Mouse (Mus musculus) liver, embryonic 13.5 days (tissue): ENCODE measurements around the gene Gm10354. TPM values are rescaled to one million over a fixed set of nuclear protein-coding genes. Genes with fewer than 3 reads are reported as not detected.
"Not testable (repeated sequence)": the region's sequence is repeated elsewhere in the genome, so short reads cannot be mapped to it uniquely, and the experiment has no call there.

Experiments
- ATAC-seq: fragments of 200-750 bp; cut with Nextera tagmentation; 2 replicates; pipeline ENCODE4 v1.8.0; 2017; ENCODE audit warnings: low read depth, mild to moderate bottlenecking, moderate number of reproducible peaks, moderate library complexity
- DNase-seq: peaks from one replicate; pipeline ENCODE4 v3.0.0; 2022
- H3K27ac ChIP-seq: fragments of 300-500 bp; sonication (generic); 2 replicates; pipeline ENCODE4 v1.5.1; 2015; ENCODE audit warnings: moderate library complexity, mild to moderate bottlenecking, inconsistent platforms
- H3K27me3 ChIP-seq: fragments of 300-500 bp; sonication (generic); 2 replicates; pipeline ENCODE4 v1.6.1; 2015; ENCODE audit warnings: mild to moderate bottlenecking, inconsistent platforms
- H3K36me3 ChIP-seq: fragments of 300-500 bp; sonication (generic); 2 replicates; pipeline ENCODE4 v1.6.1; 2015; ENCODE audit warnings: mild to moderate bottlenecking, inconsistent platforms
- H3K4me1 ChIP-seq: fragments of 300-500 bp; sonication (generic); replicated peaks from 2 replicates; pipeline ENCODE4 v1.6.1; 2015; ENCODE audit warnings: inconsistent platforms
- H3K4me2 ChIP-seq: fragments of 300-500 bp; sonication (generic); 2 replicates; pipeline ENCODE4 v1.6.1; 2015; ENCODE audit warnings: inconsistent platforms, mild to moderate bottlenecking, moderate library complexity
- H3K4me3 ChIP-seq: fragments of 300-500 bp; sonication (generic); replicated peaks from 2 replicates; pipeline ENCODE4 v1.5.1; 2015; ENCODE audit warnings: mild to moderate bottlenecking, inconsistent platforms
- H3K9ac ChIP-seq: fragments of 300-500 bp; sonication (generic); 2 replicates; pipeline ENCODE4 v1.6.1; 2015; ENCODE audit warnings: mild to moderate bottlenecking, inconsistent platforms
- H3K9me3 ChIP-seq: fragments of 300-500 bp; sonication (generic); replicated peaks from 2 replicates; pipeline ENCODE4 v1.6.1; 2016; ENCODE audit warnings: inconsistent platforms
- WGBS: fragments of 180-500 bp; shearing (Covaris S2); methylation state at CpG from one replicate; pipeline ENCODE4 v1.1.7; 2015; ENCODE audit not compliant: insufficient replicate concordance; 5-methylcytosine and 5-hydroxymethylcytosine counted together
- polyA plus RNA-seq: library from polyadenylated mRNA; unstranded; fragments of >200 nt; fragmentation: Nextera tagmentation; extraction: Ambion mirVana; gene quantifications from 2 replicates; pipeline ENCODE4 v1.2.1, GENCODE M21; 2015

Gene Gm10354
- polyA plus RNA-seq, 1 experiment from 2014 or later: not detected

- 53% methylated on average over 7 of the region's 7 CpGs for WGBS
- H3K4me3 ChIP-seq, ATAC-seq, H3K9me3 ChIP-seq, H3K9ac ChIP-seq, H3K36me3 ChIP-seq, DNase-seq, H3K4me2 ChIP-seq, H3K4me1 ChIP-seq, H3K27ac ChIP-seq, H3K27me3 ChIP-seq: not testable (repeated sequence)
Measured at GRCm38 (mm10) chr5:14951822-14952221, 26.9 kb downstream of the Gm10354 start.

DNA sequence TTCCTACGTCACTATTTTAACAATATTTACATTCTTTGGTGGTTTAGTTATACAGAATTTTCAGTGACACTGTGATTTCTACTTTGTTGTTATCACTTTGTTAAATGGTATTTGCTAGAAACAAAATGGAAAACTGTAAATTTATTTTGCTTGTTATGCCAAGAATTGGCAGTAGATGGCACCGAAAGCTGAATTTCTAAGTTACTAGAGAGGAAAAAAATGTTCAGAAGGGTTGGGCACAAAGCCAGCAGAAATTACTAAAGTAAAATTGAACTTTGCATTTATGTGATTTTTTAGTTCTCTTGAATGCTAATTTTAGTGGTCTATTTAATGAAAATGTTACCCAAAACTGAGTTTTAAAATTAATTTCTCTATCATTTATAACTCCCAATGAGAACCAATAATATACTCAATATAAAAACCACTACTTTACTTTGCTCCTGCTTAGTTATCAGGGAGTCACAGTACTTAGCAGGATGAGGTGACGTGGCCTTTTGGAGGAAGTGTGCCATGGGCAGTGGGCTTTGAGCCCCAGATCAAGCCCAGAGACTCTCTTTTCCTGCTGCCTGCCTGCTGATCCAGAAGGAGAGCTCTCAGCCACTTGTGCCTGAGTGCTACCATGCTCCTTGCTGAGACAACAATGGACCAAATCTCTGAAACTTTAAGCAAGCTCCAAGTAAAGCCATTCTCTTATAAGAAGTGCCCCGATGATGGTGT lies 31.1 kb downstream of the Gm10354 start:
- H3K4me3 ChIP-seq, ATAC-seq, H3K27me3 ChIP-seq, H3K4me1 ChIP-seq, H3K36me3 ChIP-seq, H3K27ac ChIP-seq, H3K9me3 ChIP-seq, H3K9ac ChIP-seq, H3K4me2 ChIP-seq, DNase-seq: not testable (repeated sequence)
- WGBS: 41% methylated on average over 4 of the region's 4 CpGs

DNA sequence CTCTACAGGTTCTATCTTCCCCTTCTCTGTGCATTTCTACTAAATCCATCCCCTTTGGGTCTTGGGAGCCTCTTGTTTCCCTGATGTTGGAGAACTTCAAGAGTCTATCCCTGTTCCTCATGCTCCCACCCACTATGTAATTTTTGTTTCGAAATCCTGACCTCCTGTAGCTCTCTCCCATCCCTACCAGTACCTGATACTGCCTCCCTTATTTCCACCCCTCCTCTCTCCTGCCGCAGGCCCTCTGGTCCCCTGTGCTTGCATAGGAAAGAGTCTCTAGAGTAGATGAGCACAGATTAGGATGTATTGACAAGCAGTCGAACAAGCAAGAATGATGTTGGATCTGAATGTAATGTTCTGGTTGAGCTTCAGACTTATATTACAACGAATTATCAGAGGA lies 33.2 kb downstream of the Gm10354 start:
- H3K4me2 ChIP-seq, H3K9me3 ChIP-seq, H3K27me3 ChIP-seq, ATAC-seq, H3K4me1 ChIP-seq, H3K9ac ChIP-seq, H3K4me3 ChIP-seq, DNase-seq, H3K36me3 ChIP-seq, H3K27ac ChIP-seq: not testable (repeated sequence)
- 44% methylated on average over 4 of the region's 4 CpGs for WGBS

- ATAC-seq, H3K4me2 ChIP-seq, H3K27me3 ChIP-seq, DNase-seq, H3K36me3 ChIP-seq, H3K9ac ChIP-seq, H3K9me3 ChIP-seq, H3K4me1 ChIP-seq, H3K4me3 ChIP-seq, H3K27ac ChIP-seq: not testable (repeated sequence)
- 67% methylated on average over 1 of the region's 1 CpGs for WGBS
Measured at GRCm38 (mm10) chr5:14941043-14941442, 37.7 kb downstream of the Gm10354 start.

DNA sequence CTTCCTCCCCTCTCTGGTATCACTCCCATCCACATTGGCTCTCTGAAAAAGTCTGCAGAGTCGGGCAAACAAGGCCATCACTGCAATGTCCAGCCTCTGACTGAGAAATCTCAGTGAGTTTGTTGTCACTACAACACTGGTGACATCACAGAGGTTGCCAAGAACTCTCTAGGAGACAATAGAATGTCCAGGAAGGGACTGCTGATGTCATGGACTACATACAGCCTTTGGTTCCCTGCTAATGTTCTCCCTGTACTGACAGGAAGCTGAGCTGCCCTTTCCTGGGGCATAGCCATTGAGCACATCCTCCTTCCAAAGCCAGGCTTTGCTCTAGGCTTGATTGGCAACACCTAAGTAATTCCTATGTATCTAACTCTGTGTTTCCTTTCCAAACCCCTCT lies 40.4 kb downstream of the Gm10354 start, which contains the start of gene Speer4e:
Gene Speer4e, minus strand, starts transcription at position 101 of the 400 bp plus-strand sequence.
- H3K4me2 ChIP-seq, H3K27ac ChIP-seq, ATAC-seq, H3K4me3 ChIP-seq, H3K27me3 ChIP-seq, DNase-seq, H3K4me1 ChIP-seq, H3K36me3 ChIP-seq, H3K9ac ChIP-seq, H3K9me3 ChIP-seq: not testable (repeated sequence)
- WGBS: 22% methylated on average over 1 of the region's 1 CpGs

- not testable (repeated sequence) for H3K27me3 ChIP-seq, H3K4me1 ChIP-seq, H3K4me3 ChIP-seq, H3K9me3 ChIP-seq, H3K36me3 ChIP-seq, H3K4me2 ChIP-seq, ATAC-seq, DNase-seq, H3K9ac ChIP-seq, H3K27ac ChIP-seq
- WGBS: 47% methylated on average over 5 of the region's 6 CpGs
Measured at GRCm38 (mm10) chr5:14933721-14934120, 45.0 kb downstream of the Gm10354 start.

DNA sequence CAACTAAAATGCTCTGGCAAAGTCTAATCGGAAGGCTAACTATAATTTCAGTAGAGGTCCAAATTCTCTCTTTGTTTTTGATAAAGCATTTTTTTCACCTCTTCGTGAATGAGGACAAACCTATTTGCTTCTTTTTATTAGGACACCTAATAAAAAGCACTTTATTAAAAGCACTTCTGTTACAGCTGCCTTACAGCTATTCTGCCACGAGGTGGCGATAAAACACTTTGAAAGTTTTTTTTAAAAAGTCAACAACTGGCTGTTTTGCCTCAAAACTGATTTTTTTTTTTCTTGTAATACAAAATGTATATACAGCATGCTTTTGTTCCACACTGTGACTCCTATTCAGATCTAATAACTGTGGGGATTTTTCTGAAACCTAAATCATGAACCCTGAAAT lies 51.7 kb downstream of the Gm10354 start:
- not testable (repeated sequence) for ATAC-seq, H3K9ac ChIP-seq, H3K4me2 ChIP-seq, H3K27ac ChIP-seq, H3K4me1 ChIP-seq, H3K9me3 ChIP-seq, H3K36me3 ChIP-seq, H3K27me3 ChIP-seq, DNase-seq, H3K4me3 ChIP-seq
- 20% methylated on average over 4 of the region's 4 CpGs for WGBS

Other genes with a start within 250 kb of the Gm10354 start
- gene Gm9758, start 64.0 kb downstream of the Gm10354 start, polyA plus RNA-seq: not detected in 2 replicates
- not detected in 2 replicates for gene Speer4e, start 40.5 kb downstream of the Gm10354 start, polyA plus RNA-seq
- not detected in 2 replicates for gene Gm17019, start 54.1 kb upstream of the Gm10354 start, polyA plus RNA-seq